Comparison of ENCODE assay signal across 8 mouse cellular contexts in the genomic region with DNA sequence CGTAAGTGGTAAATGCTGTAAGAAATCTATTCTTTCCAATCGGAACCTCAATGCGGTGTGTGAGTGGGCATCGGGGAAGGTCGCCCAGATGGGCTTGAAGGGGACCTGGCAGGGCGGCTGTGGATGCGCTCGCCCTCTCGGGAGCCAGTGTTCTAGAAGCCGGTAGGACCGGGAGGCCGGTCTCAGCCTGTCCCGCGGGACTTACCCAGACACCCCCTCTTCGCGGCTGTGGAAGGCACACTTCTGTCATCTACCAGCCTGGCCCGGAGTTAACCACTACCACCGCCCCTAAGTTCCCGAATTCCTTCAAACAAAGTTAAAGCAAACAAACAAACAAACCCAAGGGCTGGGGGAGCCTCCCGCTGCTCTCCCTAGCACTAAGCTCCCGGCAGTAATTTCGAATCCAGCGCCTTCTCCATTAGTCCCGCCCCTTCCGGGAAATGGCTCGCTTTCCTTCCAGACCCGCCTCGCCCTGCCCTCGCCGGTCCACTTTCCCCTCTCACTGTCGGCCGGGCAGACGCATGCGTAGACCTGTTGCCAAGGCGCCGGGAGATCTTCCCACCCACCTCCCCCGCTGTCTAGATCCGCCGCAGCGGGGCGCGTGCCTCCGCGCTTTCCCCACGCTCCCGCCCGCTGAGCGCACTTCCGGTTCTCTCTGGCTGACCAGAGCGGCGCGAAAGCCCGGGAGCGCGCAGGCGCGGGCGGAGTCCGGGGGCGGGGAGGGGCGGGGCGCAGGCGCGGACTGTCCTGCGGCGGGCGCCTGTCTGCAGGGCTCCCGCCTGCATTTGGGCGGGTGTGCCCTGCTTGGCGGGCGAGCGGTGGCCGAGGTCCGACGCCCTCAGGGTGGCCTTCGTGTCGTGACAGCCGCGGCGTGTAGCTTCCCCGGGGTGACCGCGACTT. TPM values are rescaled to one million over a fixed set of nuclear protein-coding genes. Genes with fewer than 3 reads are reported as not detected.
DNase-seq lines count a peak whose midpoint lies in the region; ATAC-seq and TF ChIP-seq lines count a peak whose summit lies in the region.

A gene (minus strand): TSS at position 420 of the 900 bp plus-strand sequence.
A gene (plus strand): TSS at position 505 of the 900 bp plus-strand sequence.

- peaks cover 2% of the 10 kb centered on the region; the same call in 1 of the 2 replicates for H3K4me1 ChIP-seq in cortical plate, adult 2 months (ENCODE audit: control insufficient read depth, insufficient read depth, low read length)
- H3K4me1 ChIP-seq in megakaryocyte, embryonic 14.5 days, result peaks cover 37% of the 10 kb centered on the region

- H3K36me3 ChIP-seq in megakaryocyte, embryonic 14.5 days (replicated peaks; ENCODE audit: low read length), result peaks cover 1% of the 10 kb centered on the region

- ATAC-seq in activated CD4-positive, CD25-positive, alpha-beta regulatory T cell, adult 4 months, result peak; percentile 86

- TF ChIP-seq POLR2A in cortical plate, adult 2 months (IDR thresholded peaks at IDR 0.05; ENCODE audit: extremely low read depth, insufficient read depth, low read length), result no peak

- peak within 1 kb of the TSS; percentile 43 for H3K4me3 ChIP-seq in cortical plate, adult 2 months (ENCODE audit: insufficient read depth, low read length)
- peak within 1 kb of the TSS; percentile 98 for H3K4me3 ChIP-seq in megakaryocyte, embryonic 14.5 days (replicated peaks)

- no peaks in the 10 kb centered on the region for H3K27me3 ChIP-seq in megakaryocyte, embryonic 14.5 days (replicated peaks)

- H3K27ac ChIP-seq in cortical plate, adult 2 months (ENCODE audit: insufficient read depth, low read length), result peak within 1 kb of the TSS; percentile 96

- no peak for TF ChIP-seq CTCF in cortical plate, adult 2 months (IDR thresholded peaks at IDR 0.05; ENCODE audit: extremely low read depth, insufficient read depth, low read length)

- DNase-seq in gastrocnemius, adult 8-10 months (ENCODE audit: low spot score in 2 of 2), result peak; percentile 86 to 94
- DNase-seq in hindlimb bud, embryonic 11.5 days (ENCODE audit: extremely low spot score, low read depth, low spot score), result peak; percentile 93
- peak; percentile 87 to 91 for DNase-seq in left cerebral cortex, adult 8-10 months (ENCODE audit: low spot score in 2 of 2)
- peak; percentile 94 to 95 for DNase-seq in right cerebral cortex, postnatal 10 days (ENCODE audit: low spot score in 2 of 2)
- DNase-seq in urinary bladder, postnatal 25 days (ENCODE audit: low spot score), result peak; percentile 91

- no peaks in the 10 kb centered on the region for H3K9me3 ChIP-seq in megakaryocyte, embryonic 14.5 days

RNA-seq across cellular contexts. Expression of the first gene that starts in this region (rescaled TPM):
- 1 to 10 TPM; 3.3 to 5.0 TPM for polyA plus RNA-seq in activated CD4-positive, CD25-positive, alpha-beta regulatory T cell, adult 4 months (2017; shearing (Covaris generic))
- 0.40 and 0.70 TPM in 2 replicates for polyA plus RNA-seq in cortical plate, adult 2 months (2012; rRNA removed)
- 1 to 10 TPM; 2.7 to 6.2 (median 3.6) TPM for total RNA-seq in gastrocnemius, adult 8-10 months (2022)
- 1 to 10 TPM; 1.5 to 2.0 (median 1.8) TPM for total RNA-seq in left cerebral cortex, adult 8-10 months (2022)
- 0.12 TPM in 1 of 2 replicates, not detected in the other for polyA plus RNA-seq in megakaryocyte, embryonic 14.5 days (2012; ENCODE audit: insufficient read depth, low replicate concordance)

RNA-seq across cellular contexts. Expression of the second gene that starts in this region (rescaled TPM):
- polyA plus RNA-seq in activated CD4-positive, CD25-positive, alpha-beta regulatory T cell, adult 4 months (2017; shearing (Covaris generic)), result 100 to 1,000 TPM; 108 to 193 TPM
- 40.6 and 42.1 TPM in 2 replicates for polyA plus RNA-seq in cortical plate, adult 2 months (2012; rRNA removed)
- 10 to 100 TPM; 29.0 to 37.2 (median 30.2) TPM for total RNA-seq in gastrocnemius, adult 8-10 months (2022)
- total RNA-seq in left cerebral cortex, adult 8-10 months (2022), result 10 to 100 TPM; 28.5 to 37.1 (median 32.3) TPM
- polyA plus RNA-seq in megakaryocyte, embryonic 14.5 days (2012; ENCODE audit: insufficient read depth, low replicate concordance), result 21.8 TPM in 1 of 2 replicates, not detected in the other

Comparison
In these comparisons a context has a peak if more than half of its experiments do, and no peak if none do; other contexts are left out.
1. Peak in every context shown above with its lines: DNase-seq, ATAC-seq, H3K4me3 ChIP-seq and H3K27ac ChIP-seq.